Mouse (Mus musculus) erythroblast, adult 5-6 weeks (primary cell): ENCODE measurements around the gene Gm17124. TPM values are rescaled to one million over a fixed set of nuclear protein-coding genes. Genes with fewer than 3 reads are reported as not detected.
"Not testable (repeated sequence)": the region's sequence is repeated elsewhere in the genome, so short reads cannot be mapped to it uniquely, and the experiment has no call there.

Experiments
- ATAC-seq: replicated peaks from 2 replicates; pipeline ENCODE4 v1.8.0; 2016; ENCODE audit warnings: moderate number of reproducible peaks, mild to moderate bottlenecking, moderate TSS enrichment, inconsistent platforms; ENCODE audit not compliant: poor library complexity, low FRiP score, severe bottlenecking
- total RNA-seq, 2 experiments: library from RNA; stranded (forward) in 1 of 2; stranded (reverse) in 1 of 2; fragments of 150-400 nt in 1 of 2; fragments of 200-764, 138-1000 nt in 1 of 2; gene quantifications; 2 replicates each; pipeline versions ENCODE4 v1.2.3 to v1.2.4; 2015 to 2017; ENCODE audit warnings: low replicate concordance in 2 of 2

Gene Gm17124
- not detected in 2 replicates for total RNA-seq (2015; ENCODE audit: low replicate concordance)
- total RNA-seq (2017; ENCODE audit: low replicate concordance) = not detected in 2 replicates

GRCm38 (mm10) chr14:42599782-42600181 is at the start of gene Gm17124:
Gm17124 (minus strand) TSS chr14:42599882.
- ATAC-seq = not testable (repeated sequence)

GRCm38 (mm10) chr14:42641817-42642216 is 42.1 kb upstream of the Gm17124 start, which contains the start of gene Gm3633:
Gm3633 (minus strand) TSS chr14:42641917.
- ATAC-seq = not testable (repeated sequence)

Other genes with a start within 250 kb of the Gm17124 start
- not detected in 2 replicates for gene Gm8005, start 160.2 kb downstream of the Gm17124 start, total RNA-seq (2015; ENCODE audit: low replicate concordance)
- gene Gm8005, start 160.2 kb downstream of the Gm17124 start, total RNA-seq (2017; ENCODE audit: low replicate concordance) = not detected in 2 replicates
- gene Gm8011, start 136.0 kb downstream of the Gm17124 start, total RNA-seq (2015; ENCODE audit: low replicate concordance) = not detected in 2 replicates
- not detected in 2 replicates for gene Gm8011, start 136.0 kb downstream of the Gm17124 start, total RNA-seq (2017; ENCODE audit: low replicate concordance)
- not detected in 2 replicates for gene Gm8020, start 97.5 kb downstream of the Gm17124 start, total RNA-seq (2015; ENCODE audit: low replicate concordance)
- not detected in 2 replicates for gene Gm8020, start 97.5 kb downstream of the Gm17124 start, total RNA-seq (2017; ENCODE audit: low replicate concordance)
- not detected in 2 replicates for gene Gm8024, start 75.6 kb downstream of the Gm17124 start, total RNA-seq (2015; ENCODE audit: low replicate concordance)
- not detected in 2 replicates for gene Gm8024, start 75.6 kb downstream of the Gm17124 start, total RNA-seq (2017; ENCODE audit: low replicate concordance)
- not detected in 2 replicates for gene Gm3633, start 42.0 kb upstream of the Gm17124 start, total RNA-seq (2015; ENCODE audit: low replicate concordance)
- not detected in 2 replicates for gene Gm3633, start 42.0 kb upstream of the Gm17124 start, total RNA-seq (2017; ENCODE audit: low replicate concordance)
- not detected in 2 replicates for gene Gm10378, start 56.1 kb upstream of the Gm17124 start, total RNA-seq (2015; ENCODE audit: low replicate concordance)
- not detected in 2 replicates for gene Gm10378, start 56.1 kb upstream of the Gm17124 start, total RNA-seq (2017; ENCODE audit: low replicate concordance)
- gene Gm3015, start 168.9 kb upstream of the Gm17124 start, total RNA-seq (2015; ENCODE audit: low replicate concordance) = not detected in 2 replicates
- gene Gm3015, start 168.9 kb upstream of the Gm17124 start, total RNA-seq (2017; ENCODE audit: low replicate concordance) = not detected in 2 replicates
- not detected in 2 replicates for gene Gm10377, start 198.1 kb upstream of the Gm17124 start, total RNA-seq (2015; ENCODE audit: low replicate concordance)
- not detected in 2 replicates for gene Gm10377, start 198.1 kb upstream of the Gm17124 start, total RNA-seq (2017; ENCODE audit: low replicate concordance)